Mouse (Mus musculus) heart, adult 2 months (tissue): ENCODE results near the gene Ppp2r1b. TPM values are rescaled to one million over a fixed set of nuclear protein-coding genes. Genes with fewer than 3 reads are reported as not detected.

Source experiments
- DNase-seq, 2 experiments: peaks; one replicate each; pipeline ENCODE4 v3.0.0; 2021
- H3K27ac ChIP-seq: fragments of 200-600 bp; 2 replicates; pipeline ENCODE4 v1.8.1; 2022
- H3K27me3 ChIP-seq: fragments of 200-500 bp; 2 replicates; pipeline ENCODE4 v1.6.1; 2012; ENCODE audit warnings: mild to moderate bottlenecking, low read length, inconsistent platforms, mixed read lengths; ENCODE audit not compliant: control insufficient read depth, insufficient read depth
- H3K36me3 ChIP-seq: fragments of 200-500 bp; 2 replicates; pipeline ENCODE4 v1.6.1; 2012; ENCODE audit warnings: low read length, inconsistent platforms; ENCODE audit not compliant: control insufficient read depth, insufficient read depth
- H3K4me1 ChIP-seq: fragments of 200-500 bp; 2 replicates; pipeline ENCODE4 v1.6.1; 2011; ENCODE audit warnings: low read length; ENCODE audit not compliant: control insufficient read depth, insufficient read depth
- H3K4me3 ChIP-seq: fragments of 200-600 bp; 2 replicates; pipeline ENCODE4 v1.8.1; 2022
- H3K79me2 ChIP-seq: fragments of 200-500 bp; replicated peaks from 2 replicates; pipeline ENCODE4 v1.6.1; 2012; ENCODE audit warnings: mild to moderate bottlenecking, inconsistent platforms, low read length, moderate library complexity, mixed read lengths; ENCODE audit not compliant: control insufficient read depth, insufficient read depth
- H3K9ac ChIP-seq: fragments of 200-500 bp; 2 replicates; pipeline ENCODE4 v1.6.1; 2012; ENCODE audit warnings: low read depth, mild to moderate bottlenecking, control low read depth, inconsistent platforms, low read length, mixed read lengths
- CTCF ChIP-seq: fragments of 200-600 bp; IDR thresholded peaks from 2 replicates; pipeline ENCODE4 v1.8.1; 2022; ENCODE audit warnings: antibody characterized with exemption, mild to moderate bottlenecking, moderate library complexity
- EP300 ChIP-seq: fragments of 200-500 bp; IDR thresholded peaks from 2 replicates; pipeline ENCODE4 v1.6.1; 2011; ENCODE audit warnings: low read depth, low read length, control low read depth; ENCODE audit not compliant: insufficient read depth
- POLR2A ChIP-seq: fragments of 200-500 bp; IDR thresholded peaks from 2 replicates; pipeline ENCODE4 v1.6.1; 2011; ENCODE audit warnings: mild to moderate bottlenecking, low read depth, low read length, control low read depth; ENCODE audit not compliant: insufficient read depth
- WGBS: fragments of 180-500 bp; shearing (Covaris S2); methylation state at CpG from one replicate; pipeline ENCODE4 v1.1.7; 2018; 5-methylcytosine and 5-hydroxymethylcytosine counted together
- intact Hi-C: fragments of 180-260 bp; cut with DNase I; formaldehyde crosslinking; loops from one replicate; pipeline ENCODE4 v1.15.1; 2025
- polyA plus RNA-seq: library from polyadenylated mRNA; depleted of rRNA; stranded (reverse); fragments of >200 nt; gene quantifications from 2 replicates; pipeline ENCODE4 v1.2.3, GENCODE M21; 2012
- total RNA-seq, 2 experiments: library from RNA; stranded (reverse); gene quantifications; 2 replicates each; pipeline ENCODE4 v1.2.3; 2021

Gene Ppp2r1b
- total and polyA plus RNA-seq, 3 experiments = 5.4 to 10.8 (median 10.3) TPM

- Histone ChIP-seq H3K4me3 (no peak overlapping the region), H3K27ac (no peak overlapping the region), H3K9ac (no peak overlapping the region), H3K4me1 (no peaks in the 10 kb centered on the region), H3K79me2 (no peaks in the 10 kb centered on the region), H3K27me3 (no peaks in the 10 kb centered on the region), H3K36me3 (no peaks in the 10 kb centered on the region)
- no peak for TF ChIP-seq EP300
- TF ChIP-seq POLR2A = no peak
- TF ChIP-seq CTCF = no peak
- WGBS = 87% methylated on average over 6 of the region's 6 CpGs
- no peak for DNase-seq
- intact Hi-C loops = no loop called here
Measured at GRCm38 (mm10) chr9:50818050-50818449, 27.1 kb upstream of the Ppp2r1b start.

GRCm38 (mm10) chr9:50819716-50820115 lies 25.4 kb upstream of the Ppp2r1b start:
- intact Hi-C loops = no loop called here
- Histone ChIP-seq H3K4me3 (no peak overlapping the region), H3K79me2 (no peaks in the 10 kb centered on the region), H3K27ac (no peak overlapping the region), H3K27me3 (no peaks in the 10 kb centered on the region), H3K9ac (no peak overlapping the region), H3K4me1 (no peaks in the 10 kb centered on the region), H3K36me3 (no peaks in the 10 kb centered on the region)
- DNase-seq = no peak
- WGBS = 90% methylated on average over 6 of the region's 6 CpGs
- TF ChIP-seq POLR2A (no peak), CTCF (no peak), EP300 (no peak)

GRCm38 (mm10) chr9:50821651-50822050 lies 23.4 kb upstream of the Ppp2r1b start:
- Histone ChIP-seq H3K27ac (no peak overlapping the region), H3K4me3 (no peak overlapping the region), H3K27me3 (no peaks in the 10 kb centered on the region), H3K79me2 (no peaks in the 10 kb centered on the region), H3K9ac (no peak overlapping the region), H3K36me3 (no peaks in the 10 kb centered on the region), H3K4me1 (no peaks in the 10 kb centered on the region)
- intact Hi-C loops = no loop called here
- TF ChIP-seq EP300 = no peak
- TF ChIP-seq CTCF = no peak
- TF ChIP-seq POLR2A = no peak
- 90% methylated on average over 6 of the region's 6 CpGs for WGBS
- no peak for DNase-seq

- TF ChIP-seq POLR2A = no peak
- TF ChIP-seq EP300 = no peak
- no peak for TF ChIP-seq CTCF
- H3K4me1 ChIP-seq = no peaks in the 10 kb centered on the region
- no peaks in the 10 kb centered on the region for H3K36me3 ChIP-seq
- H3K79me2 ChIP-seq = no peaks in the 10 kb centered on the region
- intact Hi-C loops = no loop called here
- no peak overlapping the region for H3K4me3 ChIP-seq
- H3K27ac ChIP-seq = no peak overlapping the region
- H3K9ac ChIP-seq = no peak overlapping the region
- 95% methylated on average over 5 of the region's 5 CpGs for WGBS
- no peaks in the 10 kb centered on the region for H3K27me3 ChIP-seq
- DNase-seq = no peak
Measured at GRCm38 (mm10) chr9:50822216-50822615, 22.9 kb upstream of the Ppp2r1b start.

- DNase-seq = no peak
- no peak overlapping the region for H3K27ac ChIP-seq
- intact Hi-C loops = no loop called here
- no peaks in the 10 kb centered on the region for H3K4me1 ChIP-seq
- H3K27me3 ChIP-seq = no peaks in the 10 kb centered on the region
- no peak overlapping the region for H3K4me3 ChIP-seq
- H3K36me3 ChIP-seq = no peaks in the 10 kb centered on the region
- WGBS = 82% methylated on average over 11 of the region's 11 CpGs
- H3K9ac ChIP-seq = no peak overlapping the region
- TF ChIP-seq EP300 (no peak), POLR2A (no peak), CTCF (no peak)
- no peaks in the 10 kb centered on the region for H3K79me2 ChIP-seq
Measured at GRCm38 (mm10) chr9:50823779-50824453, 21.2 kb upstream of the Ppp2r1b start.

- 93% methylated on average over 5 of the region's 5 CpGs for WGBS
- H3K79me2 ChIP-seq = no peaks in the 10 kb centered on the region
- no peak overlapping the region for H3K9ac ChIP-seq
- intact Hi-C loops = no loop called here
- no peak for DNase-seq
- no peak for TF ChIP-seq POLR2A
- no peak for TF ChIP-seq EP300
- TF ChIP-seq CTCF = no peak
- no peaks in the 10 kb centered on the region for H3K36me3 ChIP-seq
- H3K27ac ChIP-seq = no peak overlapping the region
- H3K4me1 ChIP-seq = no peaks in the 10 kb centered on the region
- no peak overlapping the region for H3K4me3 ChIP-seq
- no peaks in the 10 kb centered on the region for H3K27me3 ChIP-seq
Measured at GRCm38 (mm10) chr9:50831514-50831913, 13.6 kb upstream of the Ppp2r1b start.
